Mouse (Mus musculus) thymus, adult 2 months (tissue): ENCODE measurements around the gene Tmem33. TPM values are rescaled to one million over a fixed set of nuclear protein-coding genes. Genes with fewer than 3 reads are reported as not detected.

ENCODE experiments used
- DNase-seq: peaks from one replicate; pipeline ENCODE4 v3.0.0; 2021
- H3K27ac ChIP-seq: fragments of 200-500 bp; 2 replicates; pipeline ENCODE4 v1.5.1; 2012; ENCODE audit warnings: low read length, control low read depth; ENCODE audit not compliant: control insufficient read depth, insufficient read depth
- H3K27me3 ChIP-seq: fragments of 200-500 bp; 2 replicates; pipeline ENCODE4 v1.6.1; 2012; ENCODE audit warnings: mild to moderate bottlenecking, low read length, moderate library complexity, mixed read lengths; ENCODE audit not compliant: control insufficient read depth, insufficient read depth
- H3K36me3 ChIP-seq: fragments of 200-500 bp; 2 replicates; pipeline ENCODE4 v1.6.1; 2012; ENCODE audit warnings: mild to moderate bottlenecking, low read length, moderate library complexity; ENCODE audit not compliant: control insufficient read depth, insufficient read depth
- H3K4me1 ChIP-seq: fragments of 200-500 bp; replicated peaks from 2 replicates; pipeline ENCODE4 v1.6.1; 2012; ENCODE audit warnings: low read length; ENCODE audit not compliant: control insufficient read depth, insufficient read depth
- H3K4me3 ChIP-seq: fragments of 200-500 bp; 2 replicates; pipeline ENCODE4 v1.5.1; 2012; ENCODE audit warnings: mild to moderate bottlenecking, low read length, control low read depth, moderate library complexity; ENCODE audit not compliant: control insufficient read depth, insufficient read depth
- CTCF ChIP-seq: fragments of 200-500 bp; IDR thresholded peaks from 2 replicates; pipeline ENCODE4 v1.5.1; 2012; ENCODE audit warnings: mild to moderate bottlenecking, control low read depth, low read length, moderate library complexity, borderline replicate concordance; ENCODE audit not compliant: control insufficient read depth, poor library complexity, insufficient read depth; ENCODE audit errors: extremely low read depth
- POLR2A ChIP-seq: fragments of 200-500 bp; IDR thresholded peaks from 2 replicates; pipeline ENCODE4 v1.6.1; 2012; ENCODE audit warnings: mild to moderate bottlenecking, low read length, control low read depth, moderate library complexity; ENCODE audit not compliant: control insufficient read depth, poor library complexity, insufficient read depth; ENCODE audit errors: extremely low read depth
- WGBS: fragments of 180-500 bp; shearing (Covaris S2); methylation state at CpG from one replicate; pipeline ENCODE4 v1.1.7; 2018; 5-methylcytosine and 5-hydroxymethylcytosine counted together
- polyA plus RNA-seq: library from polyadenylated mRNA; depleted of rRNA; stranded (reverse); fragments of >200 nt; gene quantifications from 2 replicates; pipeline ENCODE4 v1.2.3, GENCODE M21; 2012

The Tmem33 gene
- polyA plus RNA-seq, 1 experiment, result 161 TPM

DNA sequence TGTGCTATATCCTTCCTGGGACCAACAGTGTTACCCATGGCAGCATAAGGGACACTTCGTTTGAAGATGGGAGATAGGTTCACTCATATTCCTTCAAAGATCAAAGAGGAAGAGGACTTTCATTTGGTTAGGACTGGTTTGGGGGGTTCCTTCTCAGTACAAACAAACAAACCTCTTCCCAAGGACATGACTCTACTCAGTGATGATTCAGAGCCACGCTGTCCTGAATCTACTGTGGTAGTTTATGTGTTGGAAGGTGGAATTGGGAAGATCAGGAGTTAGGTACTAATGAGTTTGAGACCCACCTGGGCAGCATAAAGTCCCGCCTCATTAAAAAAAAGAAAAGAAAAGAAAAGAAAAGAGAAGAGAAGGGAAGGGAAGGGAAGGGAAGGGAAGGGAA, 24.9 kb upstream of the Tmem33 start:
- H3K36me3 ChIP-seq, result no peaks in the 10 kb centered on the region
- no peak overlapping the region for H3K4me3 ChIP-seq
- no peak for DNase-seq
- no peak overlapping the region for H3K27ac ChIP-seq
- 62% methylated on average over 3 of the region's 3 CpGs for WGBS
- TF ChIP-seq CTCF (no peak), POLR2A (no peak)
- no peaks in the 10 kb centered on the region for H3K4me1 ChIP-seq
- H3K27me3 ChIP-seq, result peaks cover 11% of the 10 kb centered on the region

DNA sequence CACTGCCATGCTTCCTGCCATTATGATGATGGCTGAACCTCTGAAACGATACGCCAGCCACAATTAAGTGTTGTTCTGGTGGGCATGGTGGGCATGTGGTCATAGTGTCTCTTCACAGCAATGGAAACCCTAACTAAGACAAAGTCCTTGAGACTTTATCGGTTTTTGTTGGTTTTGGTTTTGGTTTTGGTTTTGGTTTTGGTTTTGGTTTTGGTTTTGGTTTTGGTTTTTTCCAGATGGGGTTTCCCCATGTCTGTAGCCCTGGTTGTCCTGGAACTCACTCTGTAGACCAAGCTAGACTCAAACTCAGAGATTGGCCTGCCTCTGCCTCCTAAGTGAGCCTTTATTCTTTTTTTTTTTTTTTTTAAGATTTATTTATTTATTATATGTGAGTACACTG, 23.8 kb upstream of the Tmem33 start:
- peaks cover 5% of the 10 kb centered on the region; the same call in 1 of the 2 replicates for H3K27me3 ChIP-seq
- H3K4me3 ChIP-seq, result no peak overlapping the region
- DNase-seq, result no peak
- H3K27ac ChIP-seq, result no peak overlapping the region
- TF ChIP-seq POLR2A, result no peak
- no peak for TF ChIP-seq CTCF
- no peaks in the 10 kb centered on the region for H3K4me1 ChIP-seq
- WGBS, result 64% methylated on average over 3 of the region's 3 CpGs
- H3K36me3 ChIP-seq, result no peaks in the 10 kb centered on the region

DNA sequence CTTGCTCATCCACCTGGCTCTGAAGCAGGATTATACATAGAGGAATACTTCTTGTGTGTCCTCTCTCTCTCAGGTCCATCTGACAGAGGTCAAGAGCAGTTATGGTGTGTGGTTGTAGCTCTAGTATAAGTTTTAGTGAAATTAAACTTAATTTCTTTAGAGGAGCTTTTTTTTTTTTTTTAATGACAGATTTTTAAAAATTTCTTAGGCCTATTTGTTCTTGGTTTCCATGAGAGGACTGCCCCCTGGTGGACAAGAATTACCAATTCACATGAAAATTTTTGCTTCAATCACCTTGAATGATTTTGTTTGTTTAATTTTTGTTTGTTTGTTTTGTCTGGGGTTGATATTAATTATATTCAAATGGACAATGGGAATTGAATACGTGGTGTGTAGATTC, 22.1 kb upstream of the Tmem33 start:
- no peak for DNase-seq
- Histone ChIP-seq H3K36me3 (no peaks in the 10 kb centered on the region), H3K27me3 (peaks cover 5% of the 10 kb centered on the region; the same call in 1 of the 2 replicates), H3K4me3 (no peak overlapping the region), H3K27ac (no peak overlapping the region), H3K4me1 (no peaks in the 10 kb centered on the region)
- 2% methylated on average over 1 of the region's 1 CpGs for WGBS
- TF ChIP-seq POLR2A (no peak), CTCF (no peak)

DNA sequence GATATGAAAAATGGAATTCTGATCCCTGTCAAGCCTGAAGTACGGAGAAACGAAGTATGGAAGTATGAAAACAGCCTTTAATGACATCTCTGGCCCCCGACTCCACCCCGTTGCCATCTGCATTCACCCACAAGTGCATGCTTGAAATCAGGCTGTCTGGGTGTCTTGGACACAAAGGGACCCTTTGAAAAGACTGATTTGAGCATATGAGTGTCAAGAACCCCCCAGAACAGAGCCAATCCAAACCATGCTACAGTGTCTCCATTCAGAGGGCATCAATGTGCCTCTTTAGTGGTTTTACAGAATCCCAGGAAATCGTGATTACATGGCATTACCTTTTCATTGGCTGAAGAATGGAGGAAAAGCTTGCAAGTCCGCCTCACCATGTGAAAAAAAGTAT, 18.7 kb upstream of the Tmem33 start:
- Histone ChIP-seq H3K4me3 (no peak overlapping the region), H3K36me3 (no peaks in the 10 kb centered on the region), H3K27ac (no peak overlapping the region), H3K27me3 (no peaks in the 10 kb centered on the region; the same call in 1 of the 2 replicates), H3K4me1 (no peaks in the 10 kb centered on the region)
- TF ChIP-seq CTCF (no peak), POLR2A (no peak)
- DNase-seq, result no peak
- WGBS, result 83% methylated on average over 6 of the region's 6 CpGs

DNA sequence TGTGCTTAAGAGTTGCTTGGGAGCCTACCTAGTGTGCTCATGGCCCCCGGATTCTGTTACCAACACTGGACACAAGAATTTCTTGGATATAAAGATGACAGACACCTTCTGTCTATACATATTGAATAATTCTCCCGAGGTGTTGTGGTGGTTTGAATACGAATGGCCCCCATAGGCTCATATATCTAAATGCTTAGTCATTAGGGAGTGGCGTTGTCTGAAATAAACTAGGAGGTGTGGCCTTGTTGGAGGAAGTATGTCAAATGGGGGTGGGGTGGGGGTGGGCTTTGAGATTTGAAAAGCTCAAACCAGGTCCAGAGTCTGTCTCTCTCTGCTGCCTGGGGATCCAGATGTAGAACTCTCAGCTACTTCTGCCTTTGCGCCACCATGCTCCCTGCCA, 17.1 kb upstream of the Tmem33 start:
- Histone ChIP-seq H3K4me1 (no peaks in the 10 kb centered on the region; the same call in 1 of the 2 replicates), H3K4me3 (no peak overlapping the region), H3K36me3 (no peaks in the 10 kb centered on the region), H3K27me3 (no peaks in the 10 kb centered on the region; the same call in 1 of the 2 replicates), H3K27ac (no peak overlapping the region)
- WGBS, result 90% methylated on average over 5 of the region's 5 CpGs
- DNase-seq, result no peak
- TF ChIP-seq CTCF, result no peak
- no peak for TF ChIP-seq POLR2A

DNA sequence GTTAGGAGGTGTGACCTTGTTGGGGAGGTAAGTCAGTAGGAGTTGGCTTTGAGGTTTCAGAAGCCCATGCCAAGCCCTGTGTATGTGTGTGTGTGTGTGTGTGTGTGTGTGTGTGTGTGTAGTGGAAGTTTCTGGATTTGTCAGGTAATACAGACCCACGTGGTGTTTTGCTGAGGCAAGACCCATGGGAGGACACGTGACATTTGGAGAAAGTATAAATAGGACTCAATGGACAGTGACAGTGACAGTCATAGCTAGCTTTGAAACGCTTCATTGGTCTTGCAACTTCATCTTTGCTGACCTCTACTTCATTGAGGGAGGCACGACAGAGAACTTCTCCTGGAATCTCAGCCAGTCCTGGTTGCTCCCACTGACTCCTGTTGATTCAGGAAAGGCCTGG, 8.1 kb upstream of the Tmem33 start:
- H3K4me1 ChIP-seq, result no peaks in the 10 kb centered on the region; the same call in 1 of the 2 replicates
- TF ChIP-seq CTCF, result no peak
- TF ChIP-seq POLR2A, result no peak
- H3K27ac ChIP-seq, result no peak overlapping the region
- no peaks in the 10 kb centered on the region for H3K36me3 ChIP-seq
- H3K27me3 ChIP-seq, result no peaks in the 10 kb centered on the region
- DNase-seq, result no peak
- WGBS, result 82% methylated on average over 4 of the region's 4 CpGs
- no peak overlapping the region for H3K4me3 ChIP-seq

DNA sequence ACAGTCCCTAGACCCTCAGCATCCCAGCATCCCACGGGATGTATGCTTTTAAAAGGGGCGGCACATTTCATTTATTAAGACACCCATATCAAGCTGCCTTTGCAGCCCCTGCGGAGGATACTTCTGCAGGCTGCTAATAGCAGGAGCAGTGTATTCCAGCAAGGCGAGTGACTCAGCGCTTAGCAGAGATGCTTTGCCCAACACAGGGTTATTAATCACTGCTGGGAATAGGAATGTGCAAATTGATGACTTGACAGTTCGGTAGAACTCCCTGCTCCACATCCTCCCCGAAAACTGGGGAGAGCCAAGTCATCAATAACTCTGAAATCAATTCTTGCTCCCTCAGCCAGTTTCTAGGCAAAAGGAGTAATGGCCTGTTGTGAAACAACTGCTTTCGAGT, 4.7 kb upstream of the Tmem33 start:
- no peak for TF ChIP-seq POLR2A
- no peak for TF ChIP-seq CTCF
- WGBS, result 87% methylated on average over 8 of the region's 8 CpGs
- H3K27me3 ChIP-seq, result no peaks in the 10 kb centered on the region; the same call in 1 of the 2 replicates
- no peak overlapping the region for H3K4me3 ChIP-seq
- DNase-seq, result no peak
- no peak overlapping the region for H3K27ac ChIP-seq
- no peaks in the 10 kb centered on the region for H3K4me1 ChIP-seq
- H3K36me3 ChIP-seq, result no peaks in the 10 kb centered on the region
